Mouse (Mus musculus): ENCODE results near the gene Nes.

DNA sequence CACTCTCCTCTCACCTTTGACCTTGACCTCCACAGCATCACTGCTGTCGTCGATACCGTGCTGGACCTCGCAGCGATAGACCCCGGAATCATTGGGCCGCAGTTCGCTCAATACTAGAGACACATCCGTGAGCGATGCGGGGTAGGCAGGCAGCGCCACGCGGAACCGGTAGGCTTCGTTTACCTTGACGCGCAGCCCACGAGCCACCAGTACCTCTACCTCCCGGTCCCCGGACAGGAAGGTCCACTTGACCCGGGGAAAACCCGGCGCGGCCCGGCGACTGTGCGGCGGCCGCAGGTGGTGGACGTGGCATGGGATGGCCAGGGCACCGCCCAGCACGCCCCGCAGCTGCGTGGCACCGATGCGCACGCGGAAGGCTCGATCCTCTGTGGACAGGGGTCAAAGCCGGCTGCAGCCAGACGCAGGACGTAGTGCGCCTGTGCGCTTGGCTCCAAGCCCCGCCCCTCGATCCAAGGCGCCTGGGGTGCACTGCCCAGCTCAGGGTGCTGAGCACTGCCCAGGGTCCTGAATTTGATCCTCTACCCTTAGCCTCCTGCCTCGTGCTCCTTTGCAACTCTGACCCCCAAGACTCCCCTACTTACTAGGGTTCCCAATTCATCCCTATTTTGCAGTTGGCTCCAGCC lies 26.2 kb downstream of the Nes start:
- TF ChIP-seq CTCF (IDR thresholded peaks at IDR 0.05; ENCODE audit: borderline replicate concordance, insufficient read depth, low read depth, low read length) (no peak), POLR2A (IDR thresholded peaks at IDR 0.05; ENCODE audit: borderline replicate concordance, insufficient read depth, low read length) (no peak)

Data from cerebellum, adult 2 months (tissue).